Mouse (Mus musculus): ENCODE data around the gene Mycl. TPM values are rescaled to one million over a fixed set of nuclear protein-coding genes. Genes with fewer than 3 reads are reported as not detected.
"Not testable (repeated sequence)": the region's sequence is repeated elsewhere in the genome, so short reads cannot be mapped to it uniquely, and the experiment has no call there.

Gene Mycl
- total RNA-seq, 2 experiments from 2014 or later: not detected

DNA sequence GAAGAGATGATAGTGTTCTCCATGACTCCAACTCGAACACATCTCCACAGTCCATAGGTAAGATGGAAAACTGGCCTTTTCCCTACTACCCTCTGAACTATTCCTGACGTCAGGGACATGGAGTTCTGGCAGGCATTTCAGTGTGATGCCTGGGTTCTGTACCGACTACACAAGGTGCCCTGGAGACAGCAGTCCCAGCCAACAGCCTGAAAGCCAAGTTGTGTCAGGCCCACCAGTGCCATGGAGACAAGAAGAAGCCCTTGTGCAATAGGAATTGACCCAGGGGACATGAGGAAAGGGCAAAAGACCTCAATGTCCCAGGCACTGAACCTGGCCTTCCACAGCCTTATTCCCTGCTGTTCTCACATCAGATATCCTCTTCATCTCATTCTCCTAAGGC lies 15.6 kb upstream of the Mycl start:
- no peak for ATAC-seq (replicated peaks; ENCODE audit: low FRiP score, poor library complexity, severe bottlenecking)

DNA sequence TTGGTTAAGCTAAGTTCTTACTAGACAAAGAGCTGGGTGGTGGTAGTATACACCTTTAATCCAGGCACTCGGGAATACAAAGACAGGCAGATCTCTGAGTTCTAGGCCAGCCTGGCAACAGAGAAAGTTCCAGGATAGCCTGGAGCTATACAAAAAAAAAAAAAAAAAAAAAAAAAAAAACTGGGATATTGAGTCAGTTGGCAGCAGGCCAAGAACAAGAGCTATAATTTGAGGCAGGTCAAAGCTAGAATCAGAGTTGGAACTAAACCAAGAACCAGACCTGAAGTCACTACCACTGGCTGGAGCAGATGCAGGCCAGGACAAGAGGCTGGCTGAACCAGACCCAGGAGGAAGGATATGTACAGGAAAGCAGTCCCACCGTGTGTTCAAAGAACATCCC lies 14.8 kb upstream of the Mycl start:
- ATAC-seq (replicated peaks; ENCODE audit: low FRiP score, poor library complexity, severe bottlenecking): no peak

DNA sequence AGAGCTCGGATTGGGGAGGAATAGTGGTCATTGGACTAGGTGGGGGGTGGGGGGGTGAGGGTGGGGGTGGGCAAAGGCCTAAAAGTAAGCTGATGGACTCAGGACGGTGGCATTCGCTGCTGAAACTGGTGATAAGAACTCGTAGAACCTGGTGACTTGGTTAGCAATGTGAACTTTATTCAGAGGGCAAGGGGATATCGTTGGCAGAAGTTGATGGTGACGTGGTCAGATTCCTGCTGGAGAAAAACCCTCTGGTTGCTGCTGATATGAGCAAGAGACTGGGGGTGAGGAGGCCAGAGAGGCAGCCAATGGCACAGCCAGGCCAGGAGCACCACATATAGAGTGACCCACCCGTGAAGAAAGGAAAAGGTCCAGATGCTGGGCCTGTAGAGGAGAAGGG lies 14.2 kb upstream of the Mycl start:
- no peak for ATAC-seq (replicated peaks; ENCODE audit: low FRiP score, poor library complexity, severe bottlenecking)

DNA sequence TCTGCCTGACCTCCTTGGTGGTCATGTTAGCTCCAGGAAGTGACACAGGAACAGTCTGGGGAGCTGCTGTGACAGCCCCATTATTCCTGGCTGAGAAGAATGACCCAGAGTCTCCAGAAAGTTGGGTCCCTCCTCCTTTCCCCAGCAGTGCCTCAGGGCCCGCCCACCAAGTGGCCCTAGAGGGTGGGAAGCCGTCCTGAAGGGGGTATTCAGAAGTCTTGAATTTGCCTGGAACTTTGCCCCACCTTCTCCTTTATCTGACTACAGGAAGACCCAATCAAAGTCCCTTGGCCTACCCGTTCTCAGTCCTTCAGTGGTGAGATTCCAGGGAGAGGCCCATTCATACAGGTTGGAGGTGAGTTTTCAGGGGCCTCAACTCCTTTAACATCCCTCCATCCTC lies 13.5 kb upstream of the Mycl start:
- ATAC-seq (replicated peaks; ENCODE audit: low FRiP score, poor library complexity, severe bottlenecking): no peak

DNA sequence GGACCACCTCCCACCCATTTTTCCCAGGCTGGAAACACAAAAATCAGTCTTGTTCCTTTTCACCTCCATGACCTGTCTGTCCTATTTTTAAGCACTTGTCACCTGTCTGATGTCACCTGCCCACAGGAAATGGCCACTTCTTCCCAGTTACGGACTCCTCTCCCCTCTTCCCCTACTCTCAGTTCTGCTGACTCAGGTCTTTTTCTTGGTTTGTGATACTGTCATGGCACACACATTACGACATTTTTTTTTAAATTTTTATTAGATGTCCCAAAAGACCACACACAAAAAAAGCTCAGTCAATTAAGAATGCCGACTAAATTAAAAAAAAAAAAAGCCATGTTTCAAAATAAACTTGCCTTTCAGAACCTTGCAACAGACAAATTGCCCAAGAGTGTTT lies 12.9 kb upstream of the Mycl start:
- no peak for ATAC-seq (replicated peaks; ENCODE audit: low FRiP score, poor library complexity, severe bottlenecking)

DNA sequence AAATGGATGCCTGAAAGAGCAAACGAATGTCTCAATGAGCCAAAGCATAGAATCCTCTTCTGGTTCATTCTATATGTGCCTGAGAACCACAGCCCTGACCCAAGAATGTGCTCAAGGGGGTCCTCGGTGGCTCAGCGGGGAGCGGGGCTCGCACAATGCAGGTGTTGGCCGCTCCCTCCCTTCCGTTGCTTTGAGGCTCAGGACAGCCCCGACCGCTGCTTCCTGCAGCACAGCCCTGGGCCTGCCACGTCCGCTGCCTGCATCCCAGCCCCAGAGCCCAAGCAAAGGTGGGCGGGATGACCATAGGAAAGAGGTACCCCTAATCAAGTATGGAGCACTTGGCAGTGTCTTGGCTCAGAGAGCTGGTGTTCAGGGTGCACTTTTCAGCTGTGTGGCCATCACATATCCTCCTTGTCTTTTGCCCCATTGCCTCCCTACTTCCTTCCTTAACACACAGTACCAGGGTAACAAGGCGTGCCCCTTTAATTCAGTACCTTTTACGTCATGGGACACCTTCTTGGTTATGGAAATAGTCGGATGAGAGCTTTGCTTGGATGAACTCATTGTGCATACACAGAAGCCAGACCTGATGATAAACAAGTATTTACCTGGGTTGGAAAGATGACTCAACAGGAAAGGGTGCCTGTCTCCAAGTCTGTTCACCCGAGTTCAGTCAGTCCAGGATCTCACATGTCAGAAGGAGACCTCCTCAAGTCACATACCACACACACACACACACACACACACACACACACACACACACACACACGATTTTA lies 11.8 kb upstream of the Mycl start:
- ATAC-seq (replicated peaks; ENCODE audit: low FRiP score, poor library complexity, severe bottlenecking): no peak

DNA sequence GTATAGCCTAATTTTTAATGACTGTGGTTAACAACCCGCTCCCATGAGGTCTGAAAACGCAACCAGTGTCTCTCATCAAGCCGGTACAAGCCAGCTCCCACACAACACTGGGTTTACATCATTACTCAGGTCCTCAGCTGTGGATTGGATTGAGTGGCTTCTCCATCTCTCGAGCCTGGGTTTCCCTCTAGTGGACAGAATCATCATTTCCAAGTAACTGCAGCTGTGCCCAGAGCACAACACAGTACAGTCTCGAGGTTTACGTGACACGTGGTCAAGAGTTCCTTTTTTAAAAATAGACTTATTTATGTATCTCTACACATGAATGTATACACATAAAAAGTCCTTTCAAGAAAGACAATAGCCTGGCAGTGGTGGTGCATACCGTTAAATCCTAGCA lies 10.3 kb upstream of the Mycl start:
- ATAC-seq (replicated peaks; ENCODE audit: low FRiP score, poor library complexity, severe bottlenecking): no peak

DNA sequence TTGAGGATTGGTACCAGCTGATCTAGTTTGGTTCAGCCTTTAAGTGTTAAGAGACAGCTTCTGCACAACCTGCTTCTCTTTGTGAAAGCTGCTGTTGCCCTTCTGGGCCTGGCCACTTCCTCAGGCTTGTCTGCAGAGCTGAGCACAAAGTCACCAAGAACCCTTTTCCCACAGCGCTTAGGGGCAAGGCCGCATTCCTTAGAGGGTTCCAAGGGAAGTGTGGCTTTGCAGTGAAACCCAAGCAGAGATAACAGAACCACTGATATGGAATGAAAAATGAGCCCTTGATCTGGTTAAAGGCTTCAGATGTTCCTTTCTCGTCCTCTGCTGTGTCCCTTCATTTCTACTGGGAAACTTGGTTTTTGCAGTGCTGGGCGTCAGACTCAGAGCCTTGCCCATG lies 8.0 kb upstream of the Mycl start:
- no peak for ATAC-seq (replicated peaks; ENCODE audit: low FRiP score, poor library complexity, severe bottlenecking)

DNA sequence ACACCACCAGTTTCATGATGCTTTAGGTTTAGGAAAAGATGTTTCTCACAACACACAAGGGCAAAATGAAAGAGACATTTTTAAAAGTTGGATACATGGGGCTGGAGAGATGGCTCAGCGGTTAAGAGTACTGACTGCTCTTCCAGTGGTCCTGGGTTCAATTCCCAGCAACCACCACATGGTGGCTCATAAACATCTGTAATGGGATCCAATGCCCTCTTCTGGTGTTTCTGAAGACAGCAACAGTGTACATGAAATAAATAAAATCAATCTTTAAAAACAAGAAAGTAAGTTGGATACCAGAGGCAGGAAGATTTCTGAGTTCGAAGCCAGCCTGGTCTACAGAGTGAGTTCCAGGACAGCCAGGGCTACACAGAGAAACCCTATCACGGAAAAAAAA lies 7.4 kb upstream of the Mycl start:
- ATAC-seq (replicated peaks; ENCODE audit: low FRiP score, poor library complexity, severe bottlenecking): not testable (repeated sequence)

DNA sequence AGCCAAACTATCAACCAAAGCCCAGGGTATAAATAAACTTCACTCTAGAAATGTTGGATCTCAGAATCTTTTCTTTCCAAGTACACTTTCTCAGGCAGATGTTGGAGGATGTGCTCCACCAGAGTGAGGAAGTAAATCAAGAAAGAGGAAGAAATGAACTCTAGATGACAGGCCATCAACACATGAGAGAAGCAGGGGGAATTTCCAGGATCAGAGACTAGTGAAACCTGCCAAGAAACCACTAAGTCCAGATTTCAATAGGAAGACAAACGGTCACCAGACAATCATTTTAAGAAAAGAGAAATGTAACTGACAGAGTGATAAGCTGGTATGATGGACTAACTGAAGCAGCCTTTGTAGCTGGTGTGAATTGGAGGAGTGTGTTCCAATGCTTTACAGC lies 4.3 kb upstream of the Mycl start:
- ATAC-seq (replicated peaks; ENCODE audit: low FRiP score, poor library complexity, severe bottlenecking): no peak

DNA sequence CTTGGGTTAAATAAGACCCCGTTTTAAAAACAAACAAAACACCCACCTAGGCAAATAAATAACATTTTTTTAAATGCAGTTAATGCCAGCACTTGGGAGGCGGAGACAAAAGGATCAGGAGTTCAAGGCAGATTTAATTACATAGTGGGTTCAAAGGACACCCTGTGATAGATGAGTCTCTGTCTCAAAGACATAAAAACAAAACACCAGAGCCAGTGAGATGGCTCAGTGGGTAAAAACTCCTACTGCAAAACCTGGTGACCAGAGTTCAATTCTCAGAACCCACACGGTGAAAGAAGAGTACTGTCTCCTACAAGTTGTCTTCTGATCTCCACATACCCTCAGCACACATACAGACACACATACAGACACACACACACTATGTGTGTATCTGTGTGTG lies 3.2 kb upstream of the Mycl start:
- no peak for ATAC-seq (replicated peaks; ENCODE audit: low FRiP score, poor library complexity, severe bottlenecking)

DNA sequence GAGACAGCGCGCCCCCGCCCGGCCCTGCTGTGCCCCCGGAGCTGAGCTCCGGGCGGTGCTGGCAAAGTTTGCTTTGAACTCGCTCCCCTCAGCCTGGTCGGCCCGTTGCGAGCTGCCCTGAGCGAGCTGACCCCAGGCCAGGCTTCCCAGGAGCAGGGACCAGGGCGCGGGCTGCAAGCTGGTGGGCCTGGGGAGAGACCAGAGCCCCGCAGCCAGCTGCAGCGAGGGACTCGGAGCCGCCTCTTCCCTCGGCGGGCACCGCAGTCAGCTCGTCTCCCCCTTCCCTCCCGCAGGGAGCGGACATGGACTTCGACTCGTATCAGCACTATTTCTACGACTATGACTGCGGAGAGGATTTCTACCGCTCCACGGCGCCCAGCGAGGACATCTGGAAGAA lies 767 bp downstream of the Mycl start:
- ATAC-seq (replicated peaks; ENCODE audit: low FRiP score, poor library complexity, severe bottlenecking): no peak

DNA sequence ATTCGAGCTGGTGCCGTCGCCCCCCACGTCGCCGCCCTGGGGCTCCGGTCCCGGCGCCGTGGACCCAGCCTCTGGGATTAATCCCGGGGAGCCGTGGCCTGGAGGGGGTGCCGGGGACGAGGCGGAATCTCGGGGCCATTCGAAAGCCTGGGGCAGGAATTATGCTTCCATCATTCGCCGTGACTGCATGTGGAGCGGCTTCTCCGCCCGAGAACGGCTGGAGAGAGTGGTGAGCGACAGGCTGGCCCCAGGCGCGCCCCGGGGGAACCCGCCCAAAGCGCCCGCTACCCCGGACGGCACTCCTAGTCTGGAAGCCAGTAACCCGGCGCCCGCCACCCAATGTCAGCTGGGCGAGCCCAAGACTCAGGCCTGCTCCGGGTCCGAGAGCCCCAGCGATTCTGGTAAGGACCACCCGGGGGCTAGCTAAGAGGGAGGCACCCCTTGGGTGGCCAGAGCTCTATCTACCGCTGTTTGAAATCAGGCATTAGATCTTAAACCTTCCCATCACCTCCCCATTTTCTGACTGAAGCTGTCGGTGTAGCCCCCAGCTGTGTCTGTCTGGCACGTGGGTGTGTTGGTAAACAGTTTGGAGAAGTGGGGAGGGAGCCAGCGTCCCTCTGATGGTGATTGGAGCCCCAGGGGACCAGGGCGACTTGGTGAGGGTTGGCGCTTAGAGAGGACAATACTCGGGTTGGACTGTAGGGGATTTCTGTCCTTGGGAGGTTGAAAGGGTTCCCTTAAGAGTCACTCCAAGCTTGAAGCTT lies 1.3 kb downstream of the Mycl start:
- ATAC-seq (replicated peaks; ENCODE audit: low FRiP score, poor library complexity, severe bottlenecking): no peak

DNA sequence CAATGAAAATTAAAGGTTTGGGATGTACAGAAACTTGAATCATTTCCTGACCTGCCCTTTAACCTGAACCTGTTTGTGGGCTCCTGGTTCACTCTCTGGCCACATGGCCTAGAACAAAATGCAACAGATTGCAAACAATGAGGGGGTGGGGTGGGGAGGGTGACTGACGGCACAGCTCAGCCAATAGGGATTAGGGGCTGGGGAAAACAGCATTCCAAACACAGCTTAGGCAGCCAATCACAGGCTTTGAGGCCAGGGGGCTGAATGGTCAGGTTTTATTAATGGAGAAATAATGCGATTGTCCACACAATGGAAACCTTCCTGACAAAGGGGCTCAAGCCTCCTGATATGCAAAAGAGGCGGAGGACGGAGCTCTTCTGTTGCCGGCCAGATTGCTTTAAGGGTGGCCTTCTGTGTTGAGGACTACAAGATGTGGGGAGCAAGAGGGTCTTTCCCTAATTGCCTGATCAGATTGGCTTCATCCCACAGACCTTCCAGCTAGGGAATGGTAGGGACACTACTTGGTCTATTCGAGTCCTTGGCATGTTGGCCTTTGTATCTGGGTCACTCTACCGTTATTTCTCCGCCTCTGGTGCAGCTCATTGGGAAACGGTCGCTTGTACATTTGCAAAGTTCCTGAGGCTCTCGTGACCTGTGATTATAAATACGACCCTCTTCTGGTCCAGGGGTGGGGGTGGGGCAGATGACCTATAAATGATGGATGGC lies 3.2 kb downstream of the Mycl start:
- no peak for ATAC-seq (replicated peaks; ENCODE audit: low FRiP score, poor library complexity, severe bottlenecking)

DNA sequence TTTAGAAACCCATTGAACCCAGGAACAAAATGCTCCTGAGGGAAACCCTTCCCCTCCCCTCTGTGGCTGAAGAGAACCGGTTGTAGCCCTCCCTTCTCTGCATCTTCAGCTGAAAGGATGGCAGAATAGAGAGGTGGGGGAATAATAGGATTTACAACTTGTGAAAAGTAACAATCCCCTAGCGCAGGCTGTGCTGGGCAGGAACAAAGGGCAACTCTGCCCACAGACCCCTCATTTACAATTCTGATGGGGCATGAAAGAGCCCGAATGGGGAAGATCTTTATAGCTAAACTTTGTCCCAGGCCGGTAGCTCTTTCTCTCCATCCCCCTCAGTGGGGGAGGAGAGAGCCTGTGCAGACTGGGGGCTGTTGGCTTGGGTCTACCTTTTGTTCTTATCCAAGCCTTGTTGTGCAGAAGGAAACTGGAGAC lies 3.8 kb downstream of the Mycl start:
- ATAC-seq (replicated peaks; ENCODE audit: low FRiP score, poor library complexity, severe bottlenecking): no peak

DNA sequence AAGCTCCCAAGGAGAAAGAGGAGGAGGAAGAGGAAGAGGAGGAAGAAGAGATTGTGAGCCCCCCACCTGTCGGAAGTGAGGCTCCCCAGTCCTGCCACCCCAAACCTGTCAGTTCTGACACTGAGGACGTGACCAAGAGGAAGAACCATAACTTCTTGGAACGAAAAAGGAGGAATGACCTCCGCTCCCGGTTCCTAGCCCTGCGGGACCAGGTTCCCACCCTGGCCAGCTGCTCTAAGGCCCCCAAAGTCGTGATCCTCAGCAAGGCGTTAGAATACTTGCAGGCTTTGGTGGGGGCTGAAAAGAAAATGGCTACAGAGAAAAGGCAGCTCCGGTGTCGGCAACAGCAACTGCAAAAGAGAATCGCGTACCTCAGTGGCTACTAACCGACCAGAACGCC lies 4.7 kb downstream of the Mycl start:
- ATAC-seq (replicated peaks; ENCODE audit: low FRiP score, poor library complexity, severe bottlenecking): no peak

DNA sequence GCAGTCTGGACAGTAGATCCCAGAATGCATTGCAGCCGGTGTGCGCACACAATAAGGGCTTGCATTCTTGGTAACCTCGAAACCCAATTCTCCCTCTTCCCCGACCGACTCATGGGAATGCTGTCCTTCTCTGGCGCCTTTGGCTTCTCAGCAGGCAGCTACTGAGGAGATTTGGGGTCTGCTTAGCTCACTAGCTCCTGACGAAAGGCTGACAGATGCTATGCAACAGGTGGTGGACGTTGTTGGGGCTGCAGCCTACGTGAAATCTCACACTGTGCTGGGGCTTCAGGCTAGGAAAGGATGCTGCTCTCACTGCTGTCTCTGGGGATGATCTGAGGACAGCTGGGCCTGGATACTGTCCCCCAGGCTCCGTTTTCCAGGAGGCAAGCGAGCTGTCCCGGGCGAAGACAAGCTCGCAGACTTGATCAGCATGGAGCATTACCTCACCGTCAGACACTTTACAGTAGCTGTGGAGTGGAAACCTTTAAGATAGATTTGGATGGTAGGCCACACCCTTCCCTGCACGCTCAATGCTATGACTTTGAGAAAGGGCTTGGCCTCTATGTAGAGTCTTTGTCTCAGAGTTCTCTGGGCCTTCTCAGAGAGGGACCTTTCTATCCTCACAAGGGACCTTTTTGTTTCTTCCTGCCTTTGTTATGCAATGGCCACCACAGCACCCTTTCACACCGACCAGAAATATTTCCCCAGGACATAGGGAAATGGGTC lies 5.3 kb downstream of the Mycl start:
- ATAC-seq (replicated peaks; ENCODE audit: low FRiP score, poor library complexity, severe bottlenecking): no peak

DNA sequence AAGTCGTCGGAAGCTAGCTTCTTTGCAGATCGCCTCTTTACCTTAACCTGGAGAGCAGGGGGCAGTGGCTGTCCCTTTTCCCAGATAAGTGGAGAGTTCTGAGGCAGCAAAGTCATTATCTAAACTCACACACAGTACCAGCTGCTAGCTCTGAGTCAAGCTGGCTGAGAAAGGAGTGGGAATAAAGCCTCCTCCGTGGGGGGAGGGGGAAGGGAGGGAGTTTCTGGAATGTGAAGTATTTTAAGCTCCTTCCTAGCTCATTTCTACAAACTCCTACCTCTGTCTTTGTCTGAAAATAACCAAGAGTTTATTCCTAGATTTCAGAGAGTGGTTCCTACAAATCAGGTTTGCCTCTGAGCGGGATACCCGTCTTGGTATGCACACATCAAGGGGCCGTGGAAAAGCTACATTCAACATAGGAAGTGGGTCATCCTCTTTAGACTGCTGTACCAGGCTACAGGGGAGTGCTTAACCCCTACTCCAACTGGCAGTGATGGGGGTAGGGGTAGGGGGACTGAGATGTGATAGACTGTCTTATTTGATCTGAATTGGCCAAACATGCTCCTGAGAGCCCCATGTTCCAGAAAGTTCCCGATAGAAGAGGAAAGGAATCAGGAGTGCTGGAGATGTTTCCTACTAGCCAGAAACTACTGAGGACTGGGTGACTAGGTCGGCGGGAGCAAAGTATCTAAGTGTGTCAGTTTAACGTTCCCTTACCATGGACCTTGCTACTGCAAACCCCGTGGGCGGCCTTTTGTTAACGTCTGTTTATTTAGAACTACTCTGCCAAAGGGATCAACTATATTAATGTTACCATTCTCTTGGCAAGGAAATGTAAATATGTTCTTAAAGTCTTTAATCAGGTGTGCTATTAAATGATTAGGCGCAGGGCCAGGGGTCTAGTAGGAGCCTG lies 9.9 kb downstream of the Mycl start:
- ATAC-seq (replicated peaks; ENCODE audit: low FRiP score, poor library complexity, severe bottlenecking): no peak

DNA sequence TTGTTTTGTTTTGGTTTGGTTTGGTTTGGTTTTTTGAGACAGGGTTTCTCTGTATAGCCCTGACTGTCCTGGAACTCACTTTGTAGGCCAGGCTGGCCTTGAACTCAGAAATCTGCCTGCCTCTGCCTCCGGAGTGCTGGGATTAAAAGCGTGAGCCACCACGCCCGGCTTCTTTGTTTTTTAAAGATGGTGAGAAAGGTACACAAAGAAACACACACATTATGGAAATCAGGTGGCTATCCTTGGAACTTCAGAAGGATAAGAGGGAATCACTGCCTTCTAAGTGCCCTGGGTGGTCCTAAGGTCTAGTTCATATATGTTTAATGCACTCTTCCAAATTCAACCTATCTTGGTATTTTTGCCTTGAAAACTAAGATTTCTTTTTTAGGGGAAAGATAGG lies 17.0 kb downstream of the Mycl start:
- not testable (repeated sequence) for ATAC-seq (replicated peaks; ENCODE audit: low FRiP score, poor library complexity, severe bottlenecking)
